Mouse (Mus musculus) forebrain, postnatal 0 days (tissue): ENCODE results near the gene Ryr1. TPM values are rescaled to one million over a fixed set of nuclear protein-coding genes. Genes with fewer than 3 reads are reported as not detected.

Experiments used
- ATAC-seq: fragments of 200-750 bp; cut with Nextera tagmentation; 2 replicates; pipeline ENCODE4 v1.8.0; 2017; ENCODE audit warnings: mild to moderate bottlenecking, moderate library complexity
- DNase-seq: peaks from one replicate; pipeline ENCODE4 v3.0.0-alpha.2; 2015
- H3K27ac ChIP-seq: fragments of 300-500 bp; sonication (generic); 2 replicates; pipeline ENCODE4 v1.5.1; 2014; ENCODE audit warnings: low read depth, mild to moderate bottlenecking, antibody characterized with exemption, low read length, moderate library complexity, mixed read lengths
- H3K27me3 ChIP-seq: fragments of 300-500 bp; sonication (generic); 2 replicates; pipeline ENCODE4 v1.6.1; 2014; ENCODE audit warnings: mild to moderate bottlenecking, low read length, mixed read lengths; ENCODE audit not compliant: insufficient read depth
- H3K36me3 ChIP-seq: fragments of 300-500 bp; sonication (generic); 2 replicates; pipeline ENCODE4 v1.6.1; 2014; ENCODE audit warnings: mild to moderate bottlenecking, moderate library complexity; ENCODE audit not compliant: insufficient read depth
- H3K4me1 ChIP-seq: fragments of 300-500 bp; sonication (generic); 2 replicates; pipeline ENCODE4 v1.6.1; 2014; ENCODE audit warnings: antibody characterized with exemption; ENCODE audit not compliant: insufficient read depth
- H3K4me2 ChIP-seq: fragments of 300-500 bp; sonication (generic); 2 replicates; pipeline ENCODE4 v1.6.1; 2014; ENCODE audit warnings: low read depth, mild to moderate bottlenecking, moderate library complexity
- H3K4me3 ChIP-seq: fragments of 300-500 bp; sonication (generic); 2 replicates; pipeline ENCODE4 v1.5.1; 2014; ENCODE audit warnings: low read depth, low read length, mixed read lengths
- H3K9ac ChIP-seq: fragments of 300-500 bp; sonication (generic); 2 replicates; pipeline ENCODE4 v1.6.1; 2014; ENCODE audit warnings: mild to moderate bottlenecking
- H3K9me3 ChIP-seq: fragments of 300-500 bp; sonication (generic); 2 replicates; pipeline ENCODE4 v1.6.1; 2016; ENCODE audit warnings: low read length
- CTCF ChIP-seq: sonication (generic); IDR thresholded peaks from 2 replicates; pipeline ENCODE4 v1.5.1; 2016; ENCODE audit warnings: antibody characterized with exemption, control low read depth, low read depth
- WGBS: fragments of 180-500 bp; shearing (Covaris S2); extraction: QIAGEN DNeasy Blood & Tissue Kit; methylation state at CpG from one replicate; pipeline ENCODE4 v1.1.7; 2014; 5-methylcytosine and 5-hydroxymethylcytosine counted together
- polyA plus RNA-seq: library from polyadenylated mRNA; unstranded; fragments of >200 nt; fragmentation: Nextera tagmentation; extraction: Ambion mirVana; gene quantifications from 2 replicates; pipeline ENCODE4 v1.2.1, GENCODE M21; 2015
- total RNA-seq: library from RNA; depleted of rRNA; stranded (reverse); fragments of >200 nt; gene quantifications from 2 replicates; pipeline ENCODE4 v1.2.3, GENCODE M21; 2014

The Ryr1 gene
- total and polyA plus RNA-seq, 2 experiments from 2014 or later = 4.6 to 8.8 TPM

DNA sequence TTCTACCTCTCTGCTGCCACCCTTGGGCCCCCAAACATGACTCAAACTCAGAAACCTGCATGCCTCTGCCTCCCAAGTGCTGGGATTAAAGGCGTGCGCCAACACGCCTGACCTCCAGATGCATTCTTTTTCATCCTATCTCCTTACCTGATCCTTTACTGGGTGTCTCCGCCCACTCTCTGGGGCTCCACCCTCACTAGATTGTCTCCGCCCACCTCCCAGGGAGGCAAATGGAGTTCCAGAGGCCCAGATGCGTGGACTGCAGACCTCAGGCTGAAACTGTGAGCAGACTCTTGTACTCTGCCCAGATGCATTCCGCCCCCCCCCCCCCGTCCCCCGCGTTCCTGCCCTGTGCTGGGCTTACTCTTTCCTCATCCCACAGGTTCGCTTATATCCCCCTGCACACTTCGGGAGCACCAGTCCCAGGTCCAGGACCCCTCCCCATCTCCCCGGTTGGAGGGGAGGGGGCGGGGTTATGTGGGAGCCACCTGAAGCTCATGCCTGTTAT lies 134.2 kb downstream of the Ryr1 start:
- ATAC-seq (no peak), DNase-seq (no peak)
- Histone ChIP-seq H3K4me2 (no peak overlapping the region), H3K36me3 (no peaks in the 10 kb centered on the region), H3K9me3 (no peaks in the 10 kb centered on the region), H3K27ac (no peak overlapping the region), H3K4me1 (no peaks in the 10 kb centered on the region), H3K27me3 (no peaks in the 10 kb centered on the region), H3K4me3 (no peak overlapping the region), H3K9ac (no peak overlapping the region)
- 62% methylated on average over 14 of the region's 14 CpGs for WGBS
- TF ChIP-seq CTCF = no peak

- DNase-seq (no peak), ATAC-seq (no peak)
- TF ChIP-seq CTCF = no peak
- H3K4me3 ChIP-seq = no peak overlapping the region
- no peaks in the 10 kb centered on the region for H3K36me3 ChIP-seq
- H3K9me3 ChIP-seq = no peaks in the 10 kb centered on the region
- no peak overlapping the region for H3K4me2 ChIP-seq
- no peak overlapping the region for H3K27ac ChIP-seq
- 87% methylated on average over 7 of the region's 7 CpGs for WGBS
- no peaks in the 10 kb centered on the region for H3K27me3 ChIP-seq
- H3K4me1 ChIP-seq = peaks cover 4% of the 10 kb centered on the region; the same call in 1 of the 2 replicates
- no peak overlapping the region for H3K9ac ChIP-seq
Observed at GRCm38 (mm10) chr7:28985207-28985606, 139.8 kb downstream of the Ryr1 start.

DNA sequence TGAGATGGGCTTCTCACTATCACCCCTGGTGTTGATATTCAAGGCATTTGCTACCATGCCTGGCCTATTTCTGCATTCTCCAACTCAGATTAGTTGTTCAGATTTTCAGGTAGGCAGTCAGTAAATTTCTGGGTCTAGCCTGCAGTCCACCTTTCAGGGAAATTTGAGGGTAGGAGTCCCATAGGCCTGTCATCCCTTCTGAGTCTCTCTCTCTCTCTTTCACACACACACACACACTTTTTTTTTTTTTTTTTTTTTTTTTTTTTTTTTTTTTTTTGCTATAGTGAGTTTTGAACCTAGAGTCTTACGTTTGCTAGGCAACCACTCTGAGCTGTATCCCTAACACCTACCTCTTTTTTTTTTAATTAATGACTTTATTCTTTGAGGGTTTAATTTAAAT lies 140.5 kb downstream of the Ryr1 start:
- TF ChIP-seq CTCF = no peak

GRCm38 (mm10) chr7:28983849-28984248 lies 141.1 kb downstream of the Ryr1 start:
- H3K4me3 ChIP-seq = no peak overlapping the region
- no peak for TF ChIP-seq CTCF
- H3K9me3 ChIP-seq = no peaks in the 10 kb centered on the region
- no peak for ATAC-seq
- H3K27ac ChIP-seq = no peak overlapping the region
- H3K27me3 ChIP-seq = no peaks in the 10 kb centered on the region
- 76% methylated on average over 4 of the region's 4 CpGs for WGBS
- H3K4me2 ChIP-seq = no peak overlapping the region
- peaks cover 3% of the 10 kb centered on the region for H3K36me3 ChIP-seq
- no peak overlapping the region for H3K9ac ChIP-seq
- no peak for DNase-seq
- H3K4me1 ChIP-seq = peaks cover 4% of the 10 kb centered on the region; the same call in 1 of the 2 replicates

More for the DNA sequence above, 140.5 kb downstream of the Ryr1 start:
- Histone ChIP-seq H3K4me1 (peaks cover 4% of the 10 kb centered on the region; the same call in 1 of the 2 replicates), H3K9ac (no peak overlapping the region), H3K27ac (no peak overlapping the region), H3K4me3 (no peak overlapping the region), H3K9me3 (no peaks in the 10 kb centered on the region), H3K27me3 (no peaks in the 10 kb centered on the region), H3K4me2 (no peak overlapping the region), H3K36me3 (no peaks in the 10 kb centered on the region; the same call in 1 of the 2 replicates)
- no peak for ATAC-seq
- 92% methylated on average over 1 of the region's 1 CpGs for WGBS
- no peak for DNase-seq

DNA sequence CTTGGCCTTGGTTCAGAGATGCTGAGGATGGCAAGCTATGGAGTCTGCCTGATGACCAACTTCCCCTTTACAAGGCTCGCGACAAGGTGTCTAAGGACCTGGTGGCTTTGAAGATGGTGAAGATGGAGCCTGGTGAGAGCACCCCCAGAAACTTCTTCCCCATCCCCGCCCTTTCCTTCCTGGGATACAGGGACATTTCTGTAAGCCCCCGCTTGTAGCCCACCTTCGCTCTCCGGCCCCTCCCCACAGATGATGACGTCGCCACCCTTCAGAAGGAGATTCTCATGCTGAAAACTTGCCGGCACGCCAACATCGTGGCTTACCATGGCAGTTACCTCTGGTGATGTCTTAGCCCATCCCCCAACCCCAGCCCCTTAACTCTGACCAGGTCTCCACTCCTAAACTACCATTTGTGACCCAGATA lies 141.8 kb downstream of the Ryr1 start:
- DNase-seq = no peak
- WGBS = 79% methylated on average over 11 of the region's 11 CpGs
- H3K36me3 ChIP-seq = peaks cover 10% of the 10 kb centered on the region
- no peaks in the 10 kb centered on the region for H3K27me3 ChIP-seq
- no peak for TF ChIP-seq CTCF
- no peak overlapping the region for H3K9ac ChIP-seq
- H3K4me2 ChIP-seq = 0 out of 2 replicates have a peak overlapping the region, but pooled peaks have one; percentile 69
- ATAC-seq = no peak
- H3K4me1 ChIP-seq = peaks cover 4% of the 10 kb centered on the region; the same call in 1 of the 2 replicates
- no peaks in the 10 kb centered on the region for H3K9me3 ChIP-seq
- H3K4me3 ChIP-seq = no peak overlapping the region
- H3K27ac ChIP-seq = no peak overlapping the region

DNA sequence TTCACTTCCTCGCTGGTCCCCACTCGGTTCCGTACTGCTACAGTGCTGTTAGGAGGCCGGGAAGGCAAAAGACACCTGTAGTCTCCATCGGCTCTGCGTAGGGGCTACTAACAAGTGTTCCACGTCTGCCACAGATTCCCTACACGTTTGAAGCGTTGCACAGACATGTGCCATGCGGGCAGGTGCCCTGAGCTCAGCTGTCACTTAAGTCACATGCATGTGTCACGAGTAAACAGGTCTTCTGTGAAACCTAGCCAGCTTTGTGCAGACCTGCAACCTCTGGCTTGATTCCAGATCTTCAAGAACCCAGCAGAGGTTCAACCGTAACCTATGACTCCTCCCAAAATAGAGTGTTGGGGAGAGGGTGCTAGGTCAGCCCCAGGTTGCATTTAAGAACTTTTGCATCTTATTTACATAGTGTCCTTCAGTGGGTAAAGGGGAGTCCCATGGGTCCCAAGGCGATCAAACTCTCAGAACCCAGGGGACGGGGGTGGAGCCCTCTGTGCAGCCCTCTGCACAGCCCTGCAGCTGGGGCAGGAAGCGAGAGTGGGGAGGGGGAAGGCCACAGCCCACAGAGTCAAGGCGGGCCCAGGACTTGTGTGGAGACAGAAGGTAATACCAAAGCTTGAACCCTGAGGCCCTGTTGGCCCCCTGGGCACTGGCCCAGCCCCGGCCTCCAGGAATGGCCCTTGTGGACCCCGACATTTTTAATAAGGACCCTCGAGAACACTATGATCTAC lies 142.5 kb downstream of the Ryr1 start:
- 17% methylated on average over 19 of the region's 19 CpGs for WGBS
- Histone ChIP-seq H3K4me3 (peak overlapping the region; percentile 44), H3K27ac (peak overlapping the region; percentile 71; the same call in 1 of the 2 replicates), H3K36me3 (peaks cover 17% of the 10 kb centered on the region), H3K27me3 (no peaks in the 10 kb centered on the region), H3K9ac (peak overlapping the region; percentile 56), H3K4me1 (peaks cover 4% of the 10 kb centered on the region; the same call in 1 of the 2 replicates), H3K9me3 (no peaks in the 10 kb centered on the region), H3K4me2 (peak overlapping the region; percentile 69)
- no peak for DNase-seq
- ATAC-seq = peak; percentile 42
- TF ChIP-seq CTCF = no peak

DNA sequence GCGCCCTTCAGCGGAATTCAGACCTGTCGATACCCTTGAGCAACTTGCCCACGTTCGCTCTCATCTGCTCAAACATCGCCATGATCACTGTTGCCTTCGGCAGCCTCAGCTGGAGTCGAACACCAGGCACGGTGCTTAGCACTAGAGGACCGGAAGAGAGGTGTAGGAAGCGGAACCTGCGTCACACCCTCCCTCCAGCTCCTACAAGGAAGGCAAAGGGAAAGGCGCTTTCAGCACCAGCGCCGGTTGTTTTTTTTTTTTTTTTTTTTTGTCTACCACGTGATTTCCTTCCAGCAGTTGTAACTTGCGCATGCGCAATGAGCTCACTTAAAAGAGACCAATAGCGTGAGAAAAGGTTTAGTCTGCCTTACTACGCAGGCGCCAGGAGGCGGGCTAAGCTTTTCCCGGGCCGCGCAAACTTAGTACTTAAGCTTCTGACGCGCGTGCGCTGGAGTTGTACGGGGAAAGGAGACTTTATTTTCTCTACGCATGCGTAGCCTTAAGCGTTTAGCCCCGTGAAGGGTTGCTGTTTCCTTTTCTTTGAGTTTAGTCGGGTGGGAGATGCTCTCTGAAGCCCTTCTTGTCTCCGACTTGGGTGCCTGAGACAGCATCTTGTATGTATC lies 143.2 kb downstream of the Ryr1 start, which contains the start of the genes Eif3k and Map4k1:
TSS of gene Eif3k (minus strand) at position 214 of the 623 bp plus-strand sequence.
TSS of gene Map4k1 (plus strand) at position 400 of the 623 bp plus-strand sequence.
- Histone ChIP-seq H3K27ac (peak within 1 kb of the TSS; percentile 79; the same call in 1 of the 2 replicates), H3K9me3 (no peaks in the 10 kb centered on the region), H3K4me2 (peak within 1 kb of the TSS; percentile 89), H3K4me1 (peaks cover 4% of the 10 kb centered on the region; the same call in 1 of the 2 replicates), H3K27me3 (no peaks in the 10 kb centered on the region), H3K9ac (peak within 1 kb of the TSS; percentile 81), H3K4me3 (peak within 1 kb of the TSS; percentile 73), H3K36me3 (peaks cover 24% of the 10 kb centered on the region)
- ATAC-seq (peak; percentile 99), DNase-seq (peak; percentile 100)
- under 1% methylated on average over 36 of the region's 36 CpGs for WGBS
- TF ChIP-seq CTCF = no peak
